Mouse (Mus musculus) thymus, postnatal 36 days (tissue): ENCODE measurements at regions not wholly inside any gene's neighbourhood (a gene's known extent, or its start where the extent isn't known, plus 50 kb on each side); places are given as distances from the start of the nearest gene placed in this dataset.

Experiments
- DNase-seq, 2 experiments: peaks; one replicate each; pipeline ENCODE4 v3.0.0; 2022; ENCODE audit warnings: mixed read lengths in 2 of 2

GRCm38 (mm10) chrX:33416321-33416720 lies 103.1 kb downstream of the Btbd35f12 start:
- peak; percentile 1 to 2 for DNase-seq
